Comparison of ENCODE assay signal across 9 mouse cellular contexts in genomic region chr5:88630883-88631282, GRCm38 (mm10). TPM values are rescaled to one million over a fixed set of nuclear protein-coding genes. Genes with fewer than 3 reads are reported as not detected.
DNase-seq lines count a peak whose midpoint lies in the region.
"Had no signal": no experiment of that assay in that cellular context is flagged by ENCODE, and none has a peak within 500 bp of the region (broad histone marks: within the 10 kb centered on the region; RNA-seq: fewer than 3 reads in every experiment).

No protein-coding gene starts in this region.

- no peaks in the 10 kb centered on the region for H3K27me3 ChIP-seq in limb, embryonic 10.5 days (ENCODE audit: low read depth, poor library complexity, severe bottlenecking)

- peaks cover 27% of the 10 kb centered on the region for H3K36me3 ChIP-seq in limb, embryonic 10.5 days

- intact Hi-C loops in gastrocnemius, postnatal 14 days (cut with DNase I; ENCODE audit: low total_unique reads): no loop called here

- no peak overlapping the region for H3K4me3 ChIP-seq in limb, embryonic 10.5 days
- H3K4me3 ChIP-seq: erythroblast, embryonic 14.5 days had no signal

- peaks cover 9% of the 10 kb centered on the region for H3K4me1 ChIP-seq in limb, embryonic 10.5 days

- H3K27ac ChIP-seq in limb, embryonic 10.5 days: no peak overlapping the region

- 83% methylated on average over 3 of the region's 3 CpGs for WGBS in limb, embryonic 10.5 days

- no peaks in the 10 kb centered on the region for H3K9me3 ChIP-seq in limb, embryonic 10.5 days (replicated peaks)

- DNase-seq in gastrocnemius, postnatal 14 days: peak; percentile 27
- DNase-seq in gastrocnemius, postnatal 4 days (ENCODE audit: low spot score in 2 of 2): no peak
- DNase-seq in 416B (ENCODE audit: low read depth): peak; percentile 81
- peak; percentile 38 for DNase-seq in c-Kit-positive CD71-negative TER-119-negative erythroid progenitor cells, embryonic 14.5 days (ENCODE audit: low read depth)
- peak; percentile 19 for DNase-seq in limb, embryonic 10.5 days (ENCODE audit: low spot score)
- DNase-seq in right cerebral cortex, postnatal 14 days: no peak
- DNase-seq in neural tube, embryonic 10.5 days (ENCODE audit: extremely low spot score, low spot score): no peak
- DNase-seq in urinary bladder, postnatal 10 days (ENCODE audit: low spot score): no peak

RNA-seq across cellular contexts. Expression of gene Grsf1, which starts 45.1 kb away (rescaled TPM):
- 100 to 1,000 TPM; 112 to 120 TPM for total RNA-seq in gastrocnemius, postnatal 14 days (2021)
- total RNA-seq in gastrocnemius, postnatal 4 days (2021): 100 to 1,000 TPM in 1 of 2 experiments, 10 to 100 TPM in 1; 95.6 to 130 TPM
- polyA plus RNA-seq in limb, embryonic 10.5 days (2016; fragmentation: Nextera tagmentation; extraction: Ambion mirVana): 64.4 and 67.5 TPM in 2 replicates

Comparison
In these comparisons a context has a peak if more than half of its experiments do, and no peak if none do; other contexts are left out.
1. DNase-seq: peak in gastrocnemius, postnatal 14 days (single experiment), 416B (single experiment), c-Kit-positive CD71-negative TER-119-negative erythroid progenitor cells, embryonic 14.5 days (single experiment) and limb, embryonic 10.5 days (single experiment); none in gastrocnemius, postnatal 4 days (0 of 2), right cerebral cortex, postnatal 14 days (single experiment), neural tube, embryonic 10.5 days (single experiment) and urinary bladder, postnatal 10 days (single experiment).